Mouse (Mus musculus): ENCODE data around the gene Kctd5. TPM values are rescaled to one million over a fixed set of nuclear protein-coding genes. Genes with fewer than 3 reads are reported as not detected.

Kctd5 gene
- polyA plus RNA-seq, 1 experiment from 2014 or later = 68.1 TPM

DNA sequence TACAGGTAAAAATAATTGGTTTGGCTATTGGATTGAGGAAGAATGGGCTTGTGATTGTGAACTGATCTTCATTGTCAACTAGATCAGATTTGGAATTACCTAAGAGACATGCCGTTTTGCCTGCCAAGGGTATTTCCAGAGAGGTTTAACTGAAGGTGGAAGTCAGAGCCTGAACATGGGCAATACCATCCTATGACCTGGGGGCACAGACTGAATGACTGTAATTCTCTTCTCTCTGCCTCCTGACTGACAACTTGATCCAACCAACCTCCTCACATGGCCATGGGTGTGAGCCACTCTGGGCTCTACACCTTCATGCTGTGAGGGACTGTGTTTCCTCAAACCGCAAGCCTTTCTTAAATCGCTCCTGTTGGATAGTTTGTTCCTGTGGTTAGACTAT is 68.2 kb downstream of the Kctd5 start:
- H3K9ac ChIP-seq = no peak overlapping the region
- no peak overlapping the region for H3K4me2 ChIP-seq
- 95% methylated on average over 3 of the region's 3 CpGs for WGBS
- H3K4me1 ChIP-seq = no peaks in the 10 kb centered on the region
- H3K4me3 ChIP-seq = no peak overlapping the region
- H3K27me3 ChIP-seq = no peaks in the 10 kb centered on the region
- H3K27ac ChIP-seq = no peak overlapping the region
- H3K9me3 ChIP-seq = no peaks in the 10 kb centered on the region
- no peaks in the 10 kb centered on the region for H3K36me3 ChIP-seq
- no peak for ATAC-seq (ENCODE audit: borderline replicate concordance, extremely low read depth, low FRiP score, low TSS enrichment)

DNA sequence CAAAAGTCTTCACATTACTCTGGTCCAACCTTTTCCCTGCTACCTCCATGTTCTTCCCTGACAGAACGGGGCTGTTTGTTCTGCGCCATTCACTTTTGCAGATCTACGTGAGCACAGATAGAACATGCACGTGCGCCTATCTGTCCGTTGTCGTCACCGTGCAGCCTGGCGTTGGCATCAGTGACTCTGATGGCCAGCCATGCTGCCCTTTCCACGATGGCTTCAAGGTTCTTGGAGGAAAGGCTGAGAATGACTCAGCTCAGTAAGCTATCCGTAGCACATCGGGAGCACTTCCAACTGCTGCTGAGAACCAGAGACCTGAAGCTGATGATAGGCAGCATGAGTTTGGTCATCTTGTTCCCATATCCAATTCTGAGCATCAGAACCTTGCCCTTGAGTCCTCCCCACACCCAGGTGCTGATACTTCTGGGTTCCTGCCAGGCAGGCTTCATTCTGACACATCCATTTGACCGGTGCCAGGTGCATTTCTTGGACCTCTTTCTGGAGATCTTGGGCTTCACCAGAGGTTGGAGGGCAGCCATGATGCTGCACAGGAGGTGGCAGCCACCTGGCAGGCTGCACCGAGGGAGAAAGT is 69.1 kb downstream of the Kctd5 start:
- WGBS = 87% methylated on average over 14 of the region's 14 CpGs
- no peak overlapping the region for H3K27ac ChIP-seq

DNA sequence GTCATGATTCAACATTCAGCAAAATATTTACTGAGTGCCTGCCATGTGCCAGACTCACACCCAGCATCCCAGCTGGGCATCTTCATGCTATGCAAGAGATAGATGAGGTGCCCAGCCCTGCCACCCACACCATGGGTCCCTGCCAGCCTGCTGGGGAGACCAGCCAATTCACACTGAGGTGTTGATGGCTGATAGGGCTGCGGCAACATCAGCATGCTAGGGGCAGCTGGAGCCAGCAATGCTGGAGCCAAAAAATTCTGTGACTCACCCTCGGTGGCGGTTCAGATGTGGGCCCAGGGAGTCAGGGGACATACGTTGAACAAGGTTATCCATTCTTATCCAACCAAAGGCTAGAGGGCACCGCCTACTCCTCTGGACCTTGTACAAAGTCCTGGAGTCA is 72.9 kb downstream of the Kctd5 start:
- H3K9me3 ChIP-seq = no peaks in the 10 kb centered on the region
- H3K4me3 ChIP-seq = no peak overlapping the region
- no peaks in the 10 kb centered on the region for H3K27me3 ChIP-seq
- peaks cover 13% of the 10 kb centered on the region; the same call in 1 of the 2 replicates for H3K4me1 ChIP-seq
- no peak overlapping the region for H3K27ac ChIP-seq
- WGBS = 34% methylated on average over 5 of the region's 5 CpGs
- peak; percentile 45; the same call in 1 of the 2 replicates for ATAC-seq (ENCODE audit: borderline replicate concordance, extremely low read depth, low FRiP score, low TSS enrichment)
- H3K9ac ChIP-seq = no peak overlapping the region
- no peaks in the 10 kb centered on the region for H3K36me3 ChIP-seq
- H3K4me2 ChIP-seq = no peak overlapping the region

More for the DNA sequence above, 69.1 kb downstream of the Kctd5 start:
- H3K9me3 ChIP-seq = no peaks in the 10 kb centered on the region
- H3K4me3 ChIP-seq = no peak overlapping the region
- no peaks in the 10 kb centered on the region for H3K27me3 ChIP-seq
- no peaks in the 10 kb centered on the region for H3K4me1 ChIP-seq
- H3K36me3 ChIP-seq = no peaks in the 10 kb centered on the region
- H3K9ac ChIP-seq = no peak overlapping the region
- ATAC-seq (ENCODE audit: borderline replicate concordance, extremely low read depth, low FRiP score, low TSS enrichment) = no peak
- no peak overlapping the region for H3K4me2 ChIP-seq

- Histone ChIP-seq H3K4me3 (no peak overlapping the region), H3K4me1 (peaks cover 16% of the 10 kb centered on the region; the same call in 1 of the 2 replicates), H3K4me2 (no peak overlapping the region), H3K27me3 (no peaks in the 10 kb centered on the region), H3K9ac (no peak overlapping the region), H3K9me3 (no peaks in the 10 kb centered on the region), H3K36me3 (no peaks in the 10 kb centered on the region), H3K27ac (no peak overlapping the region)
- ATAC-seq (ENCODE audit: borderline replicate concordance, extremely low read depth, low FRiP score, low TSS enrichment) = no peak
- 40% methylated on average over 6 of the region's 6 CpGs for WGBS
Measured at GRCm38 (mm10) chr17:23998383-23998782, 74.9 kb downstream of the Kctd5 start.

- Histone ChIP-seq H3K9ac (no peak within 1 kb of the TSS), H3K4me2 (peak within 1 kb of the TSS; percentile 34), H3K27me3 (no peaks in the 10 kb centered on the region), H3K36me3 (no peaks in the 10 kb centered on the region), H3K4me1 (peaks cover 20% of the 10 kb centered on the region), H3K9me3 (no peaks in the 10 kb centered on the region), H3K4me3 (no peak within 1 kb of the TSS), H3K27ac (no peak within 1 kb of the TSS)
- peak; percentile 36; the same call in 1 of the 2 replicates for ATAC-seq (ENCODE audit: borderline replicate concordance, extremely low read depth, low FRiP score, low TSS enrichment)
- WGBS = 56% methylated on average over 2 of the region's 2 CpGs
Measured at GRCm38 (mm10) chr17:23997901-23998300, 75.4 kb downstream of the Kctd5 start, which contains the start of gene Prss22. TSS of gene Prss22 (minus strand) at chr17:23998100.

Small RNAs within 50 kb of the gene (microRNA-seq; reads per million reads assigned to microRNA genes)
- gene Gm27700 = not detected

Other genes with a start within 250 kb of the Kctd5 start
- gene Elob, start 244.3 kb downstream of the Kctd5 start, polyA plus RNA-seq (2015; fragmentation: Nextera tagmentation; extraction: Ambion mirVana) = 927 and 1,006 TPM in 2 replicates
- 0.12 TPM in 1 of 2 replicates, not detected in the other for gene Prss33, start 237.4 kb downstream of the Kctd5 start, polyA plus RNA-seq (2015; fragmentation: Nextera tagmentation; extraction: Ambion mirVana)
- gene Prss32, start 229.6 kb downstream of the Kctd5 start, polyA plus RNA-seq (2015; fragmentation: Nextera tagmentation; extraction: Ambion mirVana) = not detected in 2 replicates
- gene Prss41, start 229.3 kb downstream of the Kctd5 start, polyA plus RNA-seq (2015; fragmentation: Nextera tagmentation; extraction: Ambion mirVana) = 1.1 and 1.3 TPM in 2 replicates
- not detected in 2 replicates for gene Prss21, start 205.4 kb downstream of the Kctd5 start, polyA plus RNA-seq (2015; fragmentation: Nextera tagmentation; extraction: Ambion mirVana)
- 0.71 TPM in 1 of 2 replicates, not detected in the other for gene Dcpp1, start 192.6 kb downstream of the Kctd5 start, polyA plus RNA-seq (2015; fragmentation: Nextera tagmentation; extraction: Ambion mirVana)
- not detected in 2 replicates for gene Dcpp2, start 192.6 kb downstream of the Kctd5 start, polyA plus RNA-seq (2015; fragmentation: Nextera tagmentation; extraction: Ambion mirVana)
- gene Dcpp3, start 156.0 kb downstream of the Kctd5 start, polyA plus RNA-seq (2015; fragmentation: Nextera tagmentation; extraction: Ambion mirVana) = 1.8 and 2.0 TPM in 2 replicates
- gene Sbp, start 131.8 kb downstream of the Kctd5 start, polyA plus RNA-seq (2015; fragmentation: Nextera tagmentation; extraction: Ambion mirVana) = not detected in 2 replicates
- not detected in 2 replicates for gene Sbpl, start 118.2 kb downstream of the Kctd5 start, polyA plus RNA-seq (2015; fragmentation: Nextera tagmentation; extraction: Ambion mirVana)
- gene Prss30, start 92.9 kb downstream of the Kctd5 start, polyA plus RNA-seq (2015; fragmentation: Nextera tagmentation; extraction: Ambion mirVana) = 0.10 and 0.20 TPM in 2 replicates
- 1.4 and 1.6 TPM in 2 replicates for gene Prss22, start 75.4 kb downstream of the Kctd5 start, polyA plus RNA-seq (2015; fragmentation: Nextera tagmentation; extraction: Ambion mirVana)
- gene Prss27, start 35.3 kb downstream of the Kctd5 start, polyA plus RNA-seq (2015; fragmentation: Nextera tagmentation; extraction: Ambion mirVana) = 0.39 TPM in 1 of 2 replicates, not detected in the other
- 30.3 and 34.5 TPM in 2 replicates for gene Pdpk1, start 77.4 kb upstream of the Kctd5 start, polyA plus RNA-seq (2015; fragmentation: Nextera tagmentation; extraction: Ambion mirVana)
- 33.2 and 34.5 TPM in 2 replicates for gene Amdhd2, start 90.3 kb upstream of the Kctd5 start, polyA plus RNA-seq (2015; fragmentation: Nextera tagmentation; extraction: Ambion mirVana)
- 447 and 455 TPM in 2 replicates for gene Atp6v0c, start 96.2 kb upstream of the Kctd5 start, polyA plus RNA-seq (2015; fragmentation: Nextera tagmentation; extraction: Ambion mirVana)
- 4.7 and 5.4 TPM in 2 replicates for gene Tbc1d24, start 132.1 kb upstream of the Kctd5 start, polyA plus RNA-seq (2015; fragmentation: Nextera tagmentation; extraction: Ambion mirVana)
- gene Ntn3, start 136.0 kb upstream of the Kctd5 start, polyA plus RNA-seq (2015; fragmentation: Nextera tagmentation; extraction: Ambion mirVana) = 6.1 and 6.7 TPM in 2 replicates
- gene Tedc2, start 147.4 kb upstream of the Kctd5 start, polyA plus RNA-seq (2015; fragmentation: Nextera tagmentation; extraction: Ambion mirVana) = 11.5 and 12.4 TPM in 2 replicates
- gene Ccnf, start 178.0 kb upstream of the Kctd5 start, polyA plus RNA-seq (2015; fragmentation: Nextera tagmentation; extraction: Ambion mirVana) = 71.7 and 77.0 TPM in 2 replicates